Mouse (Mus musculus): ENCODE results near the gene Tifab. TPM values are rescaled to one million over a fixed set of nuclear protein-coding genes. Genes with fewer than 3 reads are reported as not detected.

The Tifab gene
- polyA plus RNA-seq, 1 experiment from 2014 or later = 44.2 TPM

DNA sequence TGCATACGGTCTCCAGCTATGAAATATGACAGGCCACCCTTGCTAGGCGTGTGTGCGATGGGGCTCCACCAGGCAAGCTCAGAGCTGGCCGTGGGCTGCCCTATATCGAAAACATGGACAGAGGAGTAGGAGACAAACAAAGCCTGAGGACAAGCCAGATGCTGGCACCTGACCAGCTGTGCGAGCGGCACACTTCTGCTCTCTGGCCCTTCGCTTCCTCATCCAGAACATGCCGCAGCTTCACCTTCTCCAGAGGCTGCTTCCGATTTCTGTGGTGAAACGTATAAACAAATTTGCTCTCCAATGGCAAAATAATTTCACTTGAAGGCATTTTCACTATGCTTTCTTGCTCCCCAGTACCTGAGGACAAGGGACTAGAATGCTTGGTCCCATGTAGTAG is 13.1 kb downstream of the Tifab start:
- 20% methylated on average over 11 of the region's 11 CpGs for WGBS (ENCODE audit: missing documents)
- Histone ChIP-seq H3K4me3 (ENCODE audit: inconsistent target) (no peak overlapping the region), H3K27ac (no peak overlapping the region), H3K79me2 (ENCODE audit: inconsistent target) (no peaks in the 10 kb centered on the region), H3K36me3 (ENCODE audit: inconsistent target) (no peaks in the 10 kb centered on the region)

- H3K27ac ChIP-seq = no peak overlapping the region
- no peak overlapping the region for H3K4me3 ChIP-seq (ENCODE audit: inconsistent target)
- WGBS (ENCODE audit: missing documents) = 88% methylated on average over 3 of the region's 3 CpGs
- no peaks in the 10 kb centered on the region for H3K79me2 ChIP-seq (ENCODE audit: inconsistent target)
- H3K36me3 ChIP-seq (ENCODE audit: inconsistent target) = no peaks in the 10 kb centered on the region
These were observed 14.3 kb downstream of the Tifab start for GRCm38 (mm10) chr13:56164372-56164771.

DNA sequence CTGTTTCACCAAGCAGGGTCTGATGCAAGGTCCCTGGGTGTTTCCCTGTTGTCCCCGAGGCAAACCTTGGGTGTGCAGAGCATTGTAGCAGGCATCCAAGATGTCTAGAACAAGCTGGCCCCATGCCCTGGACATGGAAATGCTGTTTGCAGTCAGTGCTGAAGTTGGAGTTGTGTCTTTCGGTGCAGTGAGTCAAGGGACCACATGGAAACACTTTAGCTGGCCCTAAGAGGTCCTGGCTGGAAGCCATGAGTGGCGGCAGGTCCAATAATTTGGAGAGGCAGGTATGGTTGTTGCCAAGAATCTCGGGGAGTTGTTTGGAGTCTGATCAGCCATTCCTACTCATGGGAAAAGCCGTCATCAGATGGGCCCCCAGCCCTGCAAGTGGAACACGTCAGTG is 14.9 kb downstream of the Tifab start:
- H3K27ac ChIP-seq = 0 out of 2 replicates have a peak overlapping the region, but pooled peaks have one; percentile 24
- H3K79me2 ChIP-seq (ENCODE audit: inconsistent target) = no peaks in the 10 kb centered on the region
- WGBS (ENCODE audit: missing documents) = 89% methylated on average over 6 of the region's 6 CpGs
- H3K4me3 ChIP-seq (ENCODE audit: inconsistent target) = no peak overlapping the region
- no peaks in the 10 kb centered on the region for H3K36me3 ChIP-seq (ENCODE audit: inconsistent target)

GRCm38 (mm10) chr13:56162859-56163258 is 15.8 kb downstream of the Tifab start:
- Histone ChIP-seq H3K36me3 (ENCODE audit: inconsistent target) (no peaks in the 10 kb centered on the region), H3K79me2 (ENCODE audit: inconsistent target) (no peaks in the 10 kb centered on the region), H3K27ac (peak overlapping the region; percentile 24; the same call in 1 of the 2 replicates), H3K4me3 (ENCODE audit: inconsistent target) (no peak overlapping the region)
- WGBS (ENCODE audit: missing documents) = 6% methylated on average over 6 of the region's 6 CpGs

DNA sequence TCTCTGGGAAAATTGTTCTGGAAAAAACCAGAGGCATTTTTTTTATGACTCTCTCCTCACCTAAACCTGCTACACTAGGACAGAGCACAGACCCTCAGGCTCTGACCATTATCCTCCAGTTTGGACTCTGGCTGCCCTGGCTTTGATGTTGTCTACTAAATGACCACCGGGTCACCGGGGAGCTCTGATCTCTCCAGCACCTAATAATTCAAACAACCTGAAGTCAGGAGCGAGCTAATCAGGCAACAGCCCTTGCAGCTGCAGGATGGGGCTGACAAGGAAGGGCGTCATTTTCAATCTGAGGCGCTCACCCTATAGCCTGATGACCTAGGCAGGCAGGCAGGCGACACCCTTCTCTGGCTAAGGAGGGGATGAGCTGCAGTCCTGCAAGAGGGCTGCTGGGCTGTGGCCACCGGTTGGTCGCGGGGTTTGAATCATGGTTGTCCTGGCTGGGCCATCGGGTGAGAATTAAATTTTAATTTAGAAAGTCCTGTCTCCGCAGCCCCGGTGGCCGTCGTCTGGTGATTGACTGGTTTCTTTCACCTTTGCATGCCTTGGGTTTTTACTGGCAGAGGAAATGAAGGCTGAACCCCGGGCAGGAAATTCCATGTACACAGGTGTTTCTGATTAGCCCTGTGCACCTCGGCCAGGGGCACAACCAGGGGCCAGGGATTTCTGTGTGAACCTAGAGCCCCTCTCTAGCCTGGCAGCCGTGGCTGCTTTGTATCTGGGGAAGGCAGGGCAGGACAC is 18.9 kb downstream of the Tifab start:
- Histone ChIP-seq H3K36me3 (ENCODE audit: inconsistent target) (no peaks in the 10 kb centered on the region), H3K4me3 (ENCODE audit: inconsistent target) (no peak overlapping the region), H3K79me2 (ENCODE audit: inconsistent target) (no peaks in the 10 kb centered on the region), H3K27ac (peak overlapping the region; percentile 8; the same call in 1 of the 2 replicates)
- 34% methylated on average over 17 of the region's 17 CpGs for WGBS (ENCODE audit: missing documents)

DNA sequence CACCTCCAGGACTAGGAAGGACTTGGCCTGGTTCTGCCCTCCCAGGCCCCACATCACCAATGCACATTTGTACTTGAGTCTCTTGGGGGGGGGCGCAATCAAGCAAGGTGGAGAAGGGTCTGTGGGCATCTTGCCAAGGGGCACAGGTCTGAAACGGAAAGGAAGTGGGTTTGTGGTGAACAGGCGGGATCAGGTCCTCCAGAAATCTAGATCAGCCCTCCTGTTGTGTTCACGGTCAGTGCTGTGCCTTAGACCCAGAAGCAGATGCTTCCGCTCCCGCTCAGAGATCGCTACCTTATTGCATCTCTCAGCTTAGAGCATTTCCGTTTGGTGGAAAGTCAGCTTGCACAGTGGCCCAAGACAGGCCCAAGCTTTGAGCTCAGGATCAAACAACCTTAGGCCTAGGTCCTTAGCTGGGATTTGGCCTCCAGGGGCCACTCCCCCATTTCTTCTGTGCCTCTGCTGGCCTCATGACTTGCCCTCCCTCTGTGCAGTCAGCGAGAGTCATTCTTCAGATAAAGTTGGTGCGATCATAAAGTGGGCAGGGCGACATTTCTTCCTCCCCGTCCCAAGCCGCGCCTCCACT is 19.6 kb downstream of the Tifab start:
- no peak overlapping the region for H3K4me3 ChIP-seq (ENCODE audit: inconsistent target)
- peak overlapping the region; percentile 8; the same call in 1 of the 2 replicates for H3K27ac ChIP-seq
- 26% methylated on average over 14 of the region's 14 CpGs for WGBS (ENCODE audit: missing documents)
- H3K36me3 ChIP-seq (ENCODE audit: inconsistent target) = no peaks in the 10 kb centered on the region
- H3K79me2 ChIP-seq (ENCODE audit: inconsistent target) = no peaks in the 10 kb centered on the region

DNA sequence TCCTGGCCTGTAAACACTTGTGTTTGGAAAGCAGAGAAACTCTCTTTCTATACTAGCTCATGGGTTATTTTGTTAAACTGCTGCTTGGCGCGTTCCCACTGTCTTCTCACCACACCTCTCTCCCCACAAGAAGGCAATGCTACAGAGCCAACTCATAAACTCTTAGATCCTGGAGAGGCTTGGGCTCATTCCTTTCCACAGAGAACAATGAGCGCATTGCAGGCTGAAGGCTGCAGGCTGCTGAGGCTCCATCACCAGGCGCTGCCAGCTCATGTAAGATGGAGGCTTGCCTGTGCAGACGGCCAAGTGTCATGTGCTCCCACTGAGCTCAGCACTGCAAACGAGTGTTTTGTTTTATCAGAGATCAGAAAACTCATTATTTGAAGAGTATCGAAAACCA is 23.0 kb downstream of the Tifab start:
- WGBS (ENCODE audit: missing documents) = 89% methylated on average over 7 of the region's 7 CpGs
- no peak overlapping the region for H3K27ac ChIP-seq
- no peak overlapping the region for H3K4me3 ChIP-seq (ENCODE audit: inconsistent target)
- H3K36me3 ChIP-seq (ENCODE audit: inconsistent target) = no peaks in the 10 kb centered on the region
- no peaks in the 10 kb centered on the region for H3K79me2 ChIP-seq (ENCODE audit: inconsistent target)

- no peaks in the 10 kb centered on the region for H3K79me2 ChIP-seq (ENCODE audit: inconsistent target)
- H3K36me3 ChIP-seq (ENCODE audit: inconsistent target) = no peaks in the 10 kb centered on the region
- WGBS (ENCODE audit: missing documents) = 66% methylated on average over 5 of the region's 5 CpGs
- no peak overlapping the region for H3K27ac ChIP-seq
- no peak overlapping the region for H3K4me3 ChIP-seq (ENCODE audit: inconsistent target)
These were observed 23.6 kb downstream of the Tifab start for GRCm38 (mm10) chr13:56155048-56155447.

GRCm38 (mm10) chr13:56152773-56153460 is 25.8 kb downstream of the Tifab start:
- Histone ChIP-seq H3K4me3 (ENCODE audit: inconsistent target) (no peak overlapping the region), H3K36me3 (ENCODE audit: inconsistent target) (no peaks in the 10 kb centered on the region), H3K79me2 (ENCODE audit: inconsistent target) (no peaks in the 10 kb centered on the region), H3K27ac (peak overlapping the region; percentile 41; the same call in 1 of the 2 replicates)
- WGBS (ENCODE audit: missing documents) = 41% methylated on average over 7 of the region's 7 CpGs

GRCm38 (mm10) chr13:56151404-56152226 is 27.1 kb downstream of the Tifab start:
- H3K36me3 ChIP-seq (ENCODE audit: inconsistent target) = no peaks in the 10 kb centered on the region
- no peaks in the 10 kb centered on the region for H3K79me2 ChIP-seq (ENCODE audit: inconsistent target)
- peak overlapping the region; percentile 41 for H3K27ac ChIP-seq
- H3K4me3 ChIP-seq (ENCODE audit: inconsistent target) = peak overlapping the region; percentile 37
- WGBS (ENCODE audit: missing documents) = 1% methylated on average over 22 of the region's 22 CpGs

- H3K27ac ChIP-seq = no peak overlapping the region
- no peaks in the 10 kb centered on the region for H3K79me2 ChIP-seq (ENCODE audit: inconsistent target)
- no peak overlapping the region for H3K4me3 ChIP-seq (ENCODE audit: inconsistent target)
- H3K36me3 ChIP-seq (ENCODE audit: inconsistent target) = no peaks in the 10 kb centered on the region
- 39% methylated on average over 3 of the region's 3 CpGs for WGBS (ENCODE audit: missing documents)
These were observed 33.2 kb downstream of the Tifab start for GRCm38 (mm10) chr13:56145523-56145922.

GRCm38 (mm10) chr13:56144021-56144420 is 34.7 kb downstream of the Tifab start:
- Histone ChIP-seq H3K36me3 (ENCODE audit: inconsistent target) (no peaks in the 10 kb centered on the region), H3K4me3 (ENCODE audit: inconsistent target) (no peak overlapping the region), H3K79me2 (ENCODE audit: inconsistent target) (no peaks in the 10 kb centered on the region), H3K27ac (no peak overlapping the region)
- WGBS (ENCODE audit: missing documents) = 89% methylated on average over 2 of the region's 2 CpGs

DNA sequence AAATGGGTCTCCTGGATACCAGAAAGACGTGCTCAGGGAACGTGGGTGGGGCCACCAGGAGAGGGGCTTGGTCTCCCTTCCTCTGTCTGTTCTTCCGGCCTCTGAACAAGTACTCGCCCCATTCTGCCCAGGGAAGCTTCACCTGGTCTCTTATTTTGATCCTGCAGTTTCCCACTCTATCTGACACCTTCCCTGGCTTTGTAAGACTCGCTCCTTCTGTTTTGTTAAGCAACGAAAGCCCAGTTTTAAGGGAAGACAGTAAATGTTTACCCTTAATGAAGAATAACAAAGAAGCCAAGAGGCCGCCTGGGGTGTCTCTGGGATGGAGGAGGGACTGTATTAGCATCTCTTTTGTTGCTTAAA is 35.6 kb downstream of the Tifab start:
- Histone ChIP-seq H3K27ac (no peak overlapping the region), H3K79me2 (ENCODE audit: inconsistent target) (no peaks in the 10 kb centered on the region), H3K4me3 (ENCODE audit: inconsistent target) (no peak overlapping the region), H3K36me3 (ENCODE audit: inconsistent target) (no peaks in the 10 kb centered on the region)
- WGBS (ENCODE audit: missing documents) = 71% methylated on average over 7 of the region's 7 CpGs

GRCm38 (mm10) chr13:56142382-56143150 is 36.1 kb downstream of the Tifab start:
- WGBS (ENCODE audit: missing documents) = 65% methylated on average over 10 of the region's 11 CpGs
- Histone ChIP-seq H3K27ac (no peak overlapping the region), H3K79me2 (ENCODE audit: inconsistent target) (no peaks in the 10 kb centered on the region), H3K36me3 (ENCODE audit: inconsistent target) (no peaks in the 10 kb centered on the region), H3K4me3 (ENCODE audit: inconsistent target) (no peak overlapping the region)

All from macrophage (primary cell).